Comparison of ENCODE assay signal across 12 mouse cellular contexts in the genomic region with DNA sequence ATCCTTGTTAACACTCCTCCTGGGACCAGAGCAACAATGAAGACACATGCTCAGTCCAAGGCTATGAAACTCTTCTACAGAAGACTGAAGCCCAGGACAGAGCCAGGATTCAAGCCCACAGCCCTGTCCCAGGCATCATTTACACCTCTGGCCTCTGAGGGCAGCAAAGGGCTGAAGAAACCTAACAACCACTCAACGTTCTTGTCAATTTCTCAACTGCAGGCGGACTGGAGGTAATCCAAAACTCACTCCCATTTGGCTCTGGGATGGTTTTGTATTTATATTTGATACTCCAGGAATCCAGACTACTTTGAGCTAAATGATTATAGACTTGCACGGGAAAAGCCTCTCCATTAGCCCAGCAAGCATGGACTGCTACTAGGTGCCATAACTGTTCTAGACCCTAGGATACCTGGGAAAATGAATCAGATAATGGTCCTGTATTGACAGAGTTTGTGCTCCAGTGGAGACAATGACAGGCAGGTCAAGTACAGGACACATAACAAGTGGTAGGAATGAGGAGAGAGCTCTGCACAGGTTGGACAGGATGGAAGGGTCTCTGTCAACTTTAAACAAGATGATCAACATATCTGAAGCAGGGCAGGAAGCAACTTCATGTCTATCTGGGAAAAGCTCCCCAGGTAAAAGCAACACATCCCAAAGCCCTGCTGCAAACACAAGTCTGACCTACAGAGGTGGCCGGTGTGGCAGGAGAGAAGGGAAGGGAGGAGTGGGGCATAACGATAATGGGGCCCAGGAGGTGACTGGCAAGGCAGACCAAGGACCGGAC. TPM values are rescaled to one million over a fixed set of nuclear protein-coding genes. Genes with fewer than 3 reads are reported as not detected.
A peak's percentile ranks its signal among the peaks of the same experiment; 100 is the strongest.
DNase-seq lines count a peak whose midpoint lies in the region; ATAC-seq lines count a peak whose summit lies in the region.
"Had no signal": no experiment of that assay in that cellular context is flagged by ENCODE, and none has a peak within 500 bp of the region (broad histone marks: within the 10 kb centered on the region; RNA-seq: fewer than 3 reads in every experiment).

No protein-coding gene starts in this region.

- WGBS in liver, embryonic 13.5 days (ENCODE audit: insufficient replicate concordance), result 50% methylated on average over 6 of the region's 6 CpGs
- 52% methylated on average over 6 of the region's 6 CpGs for WGBS in stomach, embryonic 14.5 days

- peaks cover 95% of the 10 kb centered on the region for H3K4me1 ChIP-seq in megakaryocyte, embryonic 14.5 days
- H3K4me1 ChIP-seq in liver, embryonic 13.5 days (replicated peaks), result peaks cover 78% of the 10 kb centered on the region
- peaks cover 59% of the 10 kb centered on the region for H3K4me1 ChIP-seq in stomach, embryonic 14.5 days (ENCODE audit: control insufficient read depth, insufficient read depth, low read length)

- no peaks in the 10 kb centered on the region for H3K27me3 ChIP-seq in megakaryocyte, embryonic 14.5 days (replicated peaks)
- H3K27me3 ChIP-seq in liver, embryonic 13.5 days, result no peaks in the 10 kb centered on the region
- no peaks in the 10 kb centered on the region for H3K27me3 ChIP-seq in stomach, embryonic 14.5 days (ENCODE audit: control insufficient read depth, insufficient read depth, low read length)

- DNase-seq in adrenal gland, postnatal 14 days, result peak; percentile 40
- no peak for DNase-seq in adrenal gland, postnatal 25 days
- DNase-seq in liver, embryonic 13.5 days, result no peak
- no peak for DNase-seq in left cerebral cortex, adult 9 months (ENCODE audit: low spot score in 2 of 2)
- DNase-seq in ovary, postnatal 10 days (ENCODE audit: low spot score), result no peak
- DNase-seq: cerebellum, postnatal 36 days had no signal

- H3K9ac ChIP-seq in liver, embryonic 13.5 days, result no peak overlapping the region
- no peak overlapping the region for H3K9ac ChIP-seq in stomach, embryonic 14.5 days (replicated peaks; ENCODE audit: low read depth, low read length)

- H3K9me3 ChIP-seq in megakaryocyte, embryonic 14.5 days, result no peaks in the 10 kb centered on the region
- no peaks in the 10 kb centered on the region for H3K9me3 ChIP-seq in liver, embryonic 13.5 days (replicated peaks)
- H3K9me3 ChIP-seq in stomach, embryonic 14.5 days (ENCODE audit: control insufficient read depth, low read depth, low read length), result no peaks in the 10 kb centered on the region

- peak overlapping the region; percentile 3; the same call in 1 of the 2 replicates for H3K27ac ChIP-seq in liver, embryonic 13.5 days
- 0 out of 2 replicates have a peak overlapping the region, but pooled peaks have one; percentile 21 for H3K27ac ChIP-seq in stomach, embryonic 14.5 days (ENCODE audit: low read length)

- peaks cover 54% of the 10 kb centered on the region for H3K36me3 ChIP-seq in megakaryocyte, embryonic 14.5 days (replicated peaks; ENCODE audit: low read length)
- H3K36me3 ChIP-seq in liver, embryonic 13.5 days, result peaks cover 13% of the 10 kb centered on the region; the same call in 1 of the 2 replicates
- H3K36me3 ChIP-seq in stomach, embryonic 14.5 days (ENCODE audit: control insufficient read depth, insufficient read depth, low read length), result peaks cover 8% of the 10 kb centered on the region

- ATAC-seq in megakaryocyte, adult 5-6 weeks (ENCODE audit: poor library complexity, severe bottlenecking), result no peak
- no peak for ATAC-seq in liver, embryonic 13.5 days (ENCODE audit: low read depth)
- ATAC-seq in stomach, embryonic 14.5 days (ENCODE audit: insufficient number of reproducible peaks, insufficient read depth, low FRiP score, low read depth), result no peak
- ATAC-seq: forebrain, embryonic 14.5 days had no signal

- H3K4me2 ChIP-seq in liver, embryonic 13.5 days, result peak overlapping the region; percentile 4; the same call in 1 of the 2 replicates
- no peak overlapping the region for H3K4me2 ChIP-seq in stomach, embryonic 14.5 days (replicated peaks; ENCODE audit: low read depth, low read length)

- H3K4me3 ChIP-seq in megakaryocyte, embryonic 14.5 days (replicated peaks), result peak overlapping the region; percentile 70
- no peak overlapping the region for H3K4me3 ChIP-seq in liver, embryonic 13.5 days (replicated peaks)
- H3K4me3 ChIP-seq in stomach, embryonic 14.5 days (ENCODE audit: low read depth, low read length), result no peak overlapping the region

RNA-seq across cellular contexts. Expression of a gene that starts 5.7 kb away (rescaled TPM):
- 174 and 205 TPM in 2 replicates for total RNA-seq in adrenal gland, postnatal 14 days (2021)
- total RNA-seq in adrenal gland, postnatal 25 days (2021), result 192 and 198 TPM in 2 replicates
- polyA plus RNA-seq in megakaryocyte, embryonic 14.5 days (2012; ENCODE audit: insufficient read depth, low replicate concordance), result 84.2 and 386 TPM in 2 replicates
- 173 and 196 TPM in 2 replicates for total RNA-seq in megakaryocyte, adult 5-6 weeks (2015)
- total RNA-seq in megakaryocyte, adult 5-6 weeks (2017), result 215 and 251 TPM in 2 replicates
- 48.3 and 49.7 TPM in 2 replicates for polyA plus RNA-seq in liver, embryonic 13.5 days (2015; fragmentation: Nextera tagmentation; extraction: Ambion mirVana)
- polyA plus RNA-seq in stomach, embryonic 14.5 days (2014; fragmentation: Nextera tagmentation; extraction: Ambion mirVana), result 139 and 140 TPM in 2 replicates

RNA-seq across cellular contexts. Expression of a gene that starts 27.5 kb away (rescaled TPM):
- not detected in 2 replicates for total RNA-seq in adrenal gland, postnatal 14 days (2021)
- total RNA-seq in adrenal gland, postnatal 25 days (2021), result not detected in 2 replicates
- not detected in 2 replicates for polyA plus RNA-seq in megakaryocyte, embryonic 14.5 days (2012; ENCODE audit: insufficient read depth, low replicate concordance)
- not detected in 2 replicates for total RNA-seq in megakaryocyte, adult 5-6 weeks (2015)
- not detected in 2 replicates for total RNA-seq in megakaryocyte, adult 5-6 weeks (2017)
- not detected in 2 replicates for polyA plus RNA-seq in liver, embryonic 13.5 days (2015; fragmentation: Nextera tagmentation; extraction: Ambion mirVana)
- polyA plus RNA-seq in stomach, embryonic 14.5 days (2014; fragmentation: Nextera tagmentation; extraction: Ambion mirVana), result not detected in 2 replicates
- total RNA-seq: left cerebral cortex, postnatal 25 days; midbrain, postnatal 0 days had no signal
- polyA plus RNA-seq: forebrain, embryonic 14.5 days; midbrain, postnatal 0 days had no signal
